Mouse (Mus musculus): ENCODE measurements around the gene Olfr1381.
"Not testable (repeated sequence)": the region's sequence is repeated elsewhere in the genome, so short reads cannot be mapped to it uniquely, and the experiment has no call there.

Gene Olfr1381

GRCm38 (mm10) chr11:49543149-49543548, at the start of gene Olfr1381:
Olfr1381 (plus strand) TSS chr11:49543449.
- not testable (repeated sequence) for DNase-seq (ENCODE audit: low spot score)

GRCm38 (mm10) chr11:49518086-49518485, 25.2 kb upstream of the Olfr1381 start:
- DNase-seq (ENCODE audit: low spot score) = no peak

GRCm38 (mm10) chr11:49519348-49519747, 23.9 kb upstream of the Olfr1381 start, which contains the start of gene Olfr1383:
Olfr1383 (plus strand) TSS chr11:49519648.
- DNase-seq (ENCODE audit: low spot score) = no peak

- DNase-seq (ENCODE audit: low spot score) = no peak
These were observed 15.3 kb upstream of the Olfr1381 start, which contains the start of gene Olfr1382 for GRCm38 (mm10) chr11:49527947-49528346. Olfr1382 (plus strand) TSS chr11:49528247.

- DNase-seq (ENCODE audit: low spot score) = no peak
These were observed 10.5 kb upstream of the Olfr1381 start for GRCm38 (mm10) chr11:49532761-49533160.

- not testable (repeated sequence) for DNase-seq (ENCODE audit: low spot score)
These were observed 6.6 kb upstream of the Olfr1381 start for GRCm38 (mm10) chr11:49536631-49537030.

GRCm38 (mm10) chr11:49554033-49554432, 10.8 kb downstream of the Olfr1381 start:
- not testable (repeated sequence) for DNase-seq (ENCODE audit: low spot score)

GRCm38 (mm10) chr11:49556578-49556977, 13.3 kb downstream of the Olfr1381 start, which contains the start of gene Olfr1380:
Olfr1380 (plus strand) TSS chr11:49556878.
- not testable (repeated sequence) for DNase-seq (ENCODE audit: low spot score)

GRCm38 (mm10) chr11:49575054-49575453, 31.8 kb downstream of the Olfr1381 start:
- not testable (repeated sequence) for DNase-seq (ENCODE audit: low spot score)

- DNase-seq (ENCODE audit: low spot score) = not testable (repeated sequence)
These were observed 37.2 kb downstream of the Olfr1381 start for GRCm38 (mm10) chr11:49580452-49580851.

- DNase-seq (ENCODE audit: low spot score) = no peak
These were observed 47.0 kb downstream of the Olfr1381 start for GRCm38 (mm10) chr11:49590213-49590612.

GRCm38 (mm10) chr11:49597149-49597548, 53.9 kb downstream of the Olfr1381 start:
- not testable (repeated sequence) for DNase-seq (ENCODE audit: low spot score)

Measured in urinary bladder, postnatal 14 days (tissue).